Mouse (Mus musculus): ENCODE measurements at regions not wholly inside any gene's neighbourhood (a gene's known extent, or its start where the extent isn't known, plus 50 kb on each side); places are given as distances from the start of the nearest gene placed in this dataset.
"Not testable (repeated sequence)": the region's sequence is repeated elsewhere in the genome, so short reads cannot be mapped to it uniquely, and the experiment has no call there.

DNA sequence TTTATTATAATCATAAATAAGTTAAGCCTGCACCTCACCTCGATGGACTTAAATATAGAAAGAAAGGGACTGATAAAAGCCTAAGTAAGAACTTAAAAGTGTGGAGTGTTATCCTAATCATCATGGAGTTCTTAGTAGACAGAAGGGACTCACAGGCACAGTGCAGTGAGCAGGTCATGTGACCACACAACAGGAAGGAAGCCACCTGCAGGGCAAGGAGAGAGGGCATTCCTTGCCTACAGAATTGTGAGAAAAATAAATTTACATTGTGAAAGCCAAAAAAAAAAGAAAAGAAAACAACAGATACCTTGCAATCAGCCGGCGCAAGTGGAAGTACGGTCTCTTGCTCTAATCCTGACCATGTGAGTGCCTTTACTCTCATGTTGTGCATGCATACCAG, 454.8 kb downstream of the Zpld1 start:
- intact Hi-C loops (cut with DNase I); DNase-seq (ENCODE audit: low spot score in 2 of 2): not testable (repeated sequence)

All from left cerebral cortex, postnatal 36 days (tissue).